Mouse (Mus musculus): ENCODE results near the gene Ets2. TPM values are rescaled to one million over a fixed set of nuclear protein-coding genes. Genes with fewer than 3 reads are reported as not detected.
A peak's percentile ranks its signal among the peaks of the same experiment; 100 is the strongest.
"Not testable (repeated sequence)": the region's sequence is repeated elsewhere in the genome, so short reads cannot be mapped to it uniquely, and the experiment has no call there.

Ets2 gene
- polyA plus RNA-seq, 1 experiment from 2014 or later, result 9.3 TPM

DNA sequence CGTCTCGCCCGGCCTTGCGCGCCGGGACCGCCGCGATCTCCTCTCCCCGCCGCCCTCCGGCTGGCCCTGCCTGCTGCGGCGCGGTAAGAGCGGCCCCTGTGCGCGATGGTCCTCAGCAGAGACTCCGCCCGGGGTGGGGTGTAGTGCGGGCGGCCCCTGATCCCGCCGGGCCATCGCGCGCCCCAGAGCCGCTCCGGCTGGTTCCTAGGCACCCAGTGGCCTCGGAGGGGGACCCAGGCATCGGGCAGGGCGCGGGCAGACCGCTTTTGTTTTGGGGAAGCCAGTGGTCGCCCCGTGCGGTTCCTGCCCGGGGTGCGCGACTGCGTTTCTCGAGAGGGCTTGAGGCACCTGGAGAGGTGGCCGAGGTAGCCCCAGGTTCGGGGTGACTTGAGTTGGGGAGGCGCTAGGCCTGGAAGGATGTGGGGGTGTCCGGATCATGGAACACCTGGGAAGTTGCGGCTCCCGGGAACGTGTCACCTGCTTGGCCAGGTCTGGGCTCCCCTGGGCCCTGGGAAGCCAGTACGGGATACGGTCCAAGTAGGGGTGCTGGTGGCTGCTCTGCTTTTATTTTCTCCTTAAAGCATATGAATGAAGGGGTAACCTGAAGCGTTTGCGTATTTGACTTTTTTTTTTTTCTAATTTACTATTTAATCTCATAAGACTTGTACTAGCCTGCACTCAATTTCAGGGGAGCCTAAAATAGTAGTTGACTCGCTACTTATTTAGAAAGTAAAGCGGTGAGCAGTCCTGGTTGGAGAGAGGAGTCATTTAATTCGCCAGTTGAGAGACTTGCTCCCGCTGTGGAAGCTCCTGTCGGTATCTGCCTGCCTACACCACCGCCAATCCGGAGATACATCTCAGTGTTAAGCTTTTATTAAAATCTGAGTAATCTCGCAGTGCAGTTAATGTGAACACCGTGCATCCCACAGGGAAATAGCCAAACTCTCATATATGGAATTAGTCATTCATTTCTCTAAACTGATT lies 979 bp downstream of the Ets2 start:
- under 1% methylated on average over 62 of the region's 62 CpGs for WGBS
- ATAC-seq, result peak; percentile 72
- H3K27ac ChIP-seq, result peak overlapping the region; percentile 67
- H3K27me3 ChIP-seq, result peaks cover 42% of the 10 kb centered on the region
- peak overlapping the region; percentile 63 for H3K4me3 ChIP-seq
- peaks cover 19% of the 10 kb centered on the region for H3K4me1 ChIP-seq
- H3K9me3 ChIP-seq (replicated peaks), result no peaks in the 10 kb centered on the region
- peak overlapping the region; percentile 86 for H3K9ac ChIP-seq
- H3K36me3 ChIP-seq (ENCODE audit: poor library complexity, severe bottlenecking), result no peaks in the 10 kb centered on the region
- peak overlapping the region; percentile 90 for H3K4me2 ChIP-seq

DNA sequence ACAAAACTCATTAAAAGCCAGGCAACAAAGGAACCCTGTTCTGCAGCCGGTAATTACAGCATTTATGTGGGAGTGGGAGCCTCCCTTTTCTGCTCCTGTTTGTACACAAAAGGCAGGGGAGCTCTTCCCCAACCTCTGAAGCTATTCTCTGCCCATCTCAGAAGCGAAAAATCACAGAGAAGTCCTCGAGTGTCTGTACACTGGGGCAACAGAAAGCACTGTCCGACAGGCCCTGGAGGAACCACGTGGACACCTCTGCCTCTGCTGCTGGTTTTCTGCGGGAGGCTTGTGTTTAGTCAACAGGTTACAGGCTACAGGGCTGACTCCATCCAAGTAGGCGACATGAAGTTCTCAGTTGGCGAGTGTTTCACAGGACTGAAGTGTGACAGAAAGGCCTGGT lies 2.1 kb downstream of the Ets2 start:
- H3K4me1 ChIP-seq, result peaks cover 19% of the 10 kb centered on the region
- H3K36me3 ChIP-seq (ENCODE audit: poor library complexity, severe bottlenecking), result no peaks in the 10 kb centered on the region
- H3K27me3 ChIP-seq, result peaks cover 41% of the 10 kb centered on the region
- no peak overlapping the region for H3K27ac ChIP-seq
- WGBS, result 10% methylated on average over 8 of the region's 8 CpGs
- ATAC-seq, result no peak
- H3K9ac ChIP-seq, result no peak overlapping the region
- H3K4me2 ChIP-seq, result peak overlapping the region; percentile 40
- H3K4me3 ChIP-seq, result 0 out of 2 replicates have a peak overlapping the region, but pooled peaks have one; percentile 9
- no peaks in the 10 kb centered on the region for H3K9me3 ChIP-seq (replicated peaks)

GRCm38 (mm10) chr16:95704662-95705330 lies 2.9 kb downstream of the Ets2 start:
- H3K9ac ChIP-seq, result no peak overlapping the region
- H3K4me3 ChIP-seq, result no peak overlapping the region
- H3K9me3 ChIP-seq (replicated peaks), result no peaks in the 10 kb centered on the region
- 88% methylated on average over 10 of the region's 10 CpGs for WGBS
- H3K36me3 ChIP-seq (ENCODE audit: poor library complexity, severe bottlenecking), result no peaks in the 10 kb centered on the region
- peaks cover 19% of the 10 kb centered on the region for H3K4me1 ChIP-seq
- peaks cover 38% of the 10 kb centered on the region for H3K27me3 ChIP-seq
- H3K27ac ChIP-seq, result no peak overlapping the region
- H3K4me2 ChIP-seq, result peak overlapping the region; percentile 40; the same call in 1 of the 2 replicates
- no peak for ATAC-seq

DNA sequence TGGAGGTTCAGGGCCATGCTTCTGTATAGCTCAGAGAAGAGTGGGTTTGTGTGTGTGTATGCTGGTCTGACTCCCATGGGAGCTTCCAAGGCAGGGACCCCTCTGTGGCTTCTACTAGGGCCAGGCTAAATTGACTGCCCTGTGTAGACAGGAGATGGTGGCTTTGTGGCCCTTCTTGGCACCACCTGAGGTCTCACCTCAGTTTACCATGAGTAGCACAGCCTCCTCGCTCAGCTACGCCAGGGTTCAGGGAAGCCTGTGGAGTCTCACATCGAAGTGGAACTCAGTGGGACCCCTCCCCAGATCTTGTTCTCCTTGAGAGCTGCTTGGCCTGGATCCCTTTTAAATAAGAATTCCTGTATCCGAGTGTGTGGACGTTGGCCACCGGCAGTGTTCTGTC lies 3.9 kb downstream of the Ets2 start:
- H3K27me3 ChIP-seq, result peaks cover 30% of the 10 kb centered on the region
- no peak overlapping the region for H3K4me2 ChIP-seq
- H3K9me3 ChIP-seq (replicated peaks), result no peaks in the 10 kb centered on the region
- H3K36me3 ChIP-seq (ENCODE audit: poor library complexity, severe bottlenecking), result peaks cover 8% of the 10 kb centered on the region; the same call in 1 of the 2 replicates
- no peak overlapping the region for H3K4me3 ChIP-seq
- H3K9ac ChIP-seq, result no peak overlapping the region
- no peak overlapping the region for H3K27ac ChIP-seq
- peaks cover 19% of the 10 kb centered on the region for H3K4me1 ChIP-seq
- WGBS, result 94% methylated on average over 6 of the region's 6 CpGs
- no peak for ATAC-seq

DNA sequence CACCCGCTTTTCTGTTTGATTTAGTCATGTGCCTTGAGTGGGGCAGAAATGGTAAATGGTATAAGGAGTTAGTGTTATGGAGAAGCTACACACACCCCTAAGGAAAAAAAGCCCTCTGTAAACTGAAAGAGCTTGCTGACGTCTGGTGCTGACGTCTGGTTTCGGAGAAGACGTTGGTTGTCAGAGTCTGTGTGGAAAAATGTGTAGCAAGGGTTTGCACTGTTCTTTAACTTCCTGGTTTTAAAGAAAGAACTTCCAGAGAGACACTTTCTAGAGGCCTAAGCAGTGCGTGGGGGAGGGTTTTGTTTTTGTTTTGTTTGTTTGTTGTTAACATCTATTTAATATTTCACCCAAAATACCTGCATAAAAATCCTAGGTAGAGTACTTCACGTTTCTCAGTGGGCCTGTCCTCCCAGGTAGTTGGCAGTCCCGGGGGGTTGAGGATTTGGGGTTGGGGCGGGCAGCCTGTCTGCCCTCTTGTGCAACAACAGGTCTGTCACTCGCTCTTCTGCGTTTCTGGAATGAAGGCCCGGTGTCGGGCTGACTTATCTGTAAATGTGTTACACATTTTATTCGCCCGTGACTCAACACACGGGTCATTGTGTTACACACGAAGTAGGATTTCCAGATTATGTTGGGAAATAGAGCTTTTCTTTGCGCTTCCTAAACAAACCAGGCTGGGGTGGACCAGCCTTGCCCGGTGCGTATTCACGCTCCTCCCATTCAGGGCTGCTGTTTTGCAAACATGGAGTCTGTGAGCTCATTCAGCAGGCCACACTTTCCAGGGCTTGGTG lies 6.5 kb downstream of the Ets2 start:
- no peak overlapping the region for H3K4me2 ChIP-seq
- ATAC-seq, result no peak
- H3K27me3 ChIP-seq, result peaks cover 18% of the 10 kb centered on the region
- H3K4me1 ChIP-seq, result peaks cover 12% of the 10 kb centered on the region
- no peaks in the 10 kb centered on the region for H3K9me3 ChIP-seq (replicated peaks)
- no peak overlapping the region for H3K4me3 ChIP-seq
- no peak overlapping the region for H3K9ac ChIP-seq
- peaks cover 22% of the 10 kb centered on the region for H3K36me3 ChIP-seq (ENCODE audit: poor library complexity, severe bottlenecking)
- no peak overlapping the region for H3K27ac ChIP-seq
- WGBS, result 82% methylated on average over 21 of the region's 21 CpGs

- Histone ChIP-seq H3K4me3 (no peak overlapping the region), H3K9ac (no peak overlapping the region), H3K4me2 (no peak overlapping the region), H3K27ac (no peak overlapping the region), H3K9me3 (replicated peaks) (no peaks in the 10 kb centered on the region), H3K27me3 (peaks cover 15% of the 10 kb centered on the region), H3K36me3 (ENCODE audit: poor library complexity, severe bottlenecking) (peaks cover 27% of the 10 kb centered on the region), H3K4me1 (peaks cover 5% of the 10 kb centered on the region)
- WGBS, result 76% methylated on average over 4 of the region's 4 CpGs
- no peak for ATAC-seq
Observed at GRCm38 (mm10) chr16:95709175-95709574, 7.3 kb downstream of the Ets2 start.

DNA sequence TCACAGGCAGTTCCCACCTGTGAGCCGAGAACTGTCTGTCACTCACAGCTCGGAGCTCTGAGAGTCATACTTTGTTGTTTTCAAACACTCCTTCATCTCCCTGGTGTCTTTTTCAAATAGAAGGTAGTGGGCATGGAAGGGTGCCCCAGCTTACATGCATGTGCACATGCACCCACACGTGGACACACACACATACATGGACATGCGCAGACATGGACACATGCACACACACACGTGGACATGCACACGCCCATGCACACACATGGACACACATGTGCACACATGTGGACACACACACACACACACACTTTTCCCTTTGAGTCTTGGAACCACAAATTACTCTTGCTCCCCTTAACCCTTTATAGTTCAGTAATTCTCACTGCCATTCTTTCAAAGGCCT lies 8.3 kb downstream of the Ets2 start:
- no peak for ATAC-seq
- H3K9me3 ChIP-seq (replicated peaks), result no peaks in the 10 kb centered on the region
- WGBS, result 95% methylated on average over 6 of the region's 6 CpGs

GRCm38 (mm10) chr16:95712121-95712520 lies 10.2 kb downstream of the Ets2 start:
- no peak for ATAC-seq
- Histone ChIP-seq H3K36me3 (ENCODE audit: poor library complexity, severe bottlenecking) (peaks cover 54% of the 10 kb centered on the region), H3K27ac (no peak overlapping the region), H3K4me1 (no peaks in the 10 kb centered on the region), H3K4me2 (no peak overlapping the region), H3K4me3 (no peak overlapping the region), H3K27me3 (no peaks in the 10 kb centered on the region), H3K9ac (no peak overlapping the region), H3K9me3 (replicated peaks) (no peaks in the 10 kb centered on the region)
- 94% methylated on average over 10 of the region's 10 CpGs for WGBS

More for the DNA sequence above, 8.3 kb downstream of the Ets2 start:
- peaks cover 36% of the 10 kb centered on the region for H3K36me3 ChIP-seq (ENCODE audit: poor library complexity, severe bottlenecking)
- no peaks in the 10 kb centered on the region for H3K4me1 ChIP-seq
- no peak overlapping the region for H3K9ac ChIP-seq
- H3K4me2 ChIP-seq, result no peak overlapping the region
- no peak overlapping the region for H3K27ac ChIP-seq
- no peak overlapping the region for H3K4me3 ChIP-seq
- peaks cover 6% of the 10 kb centered on the region for H3K27me3 ChIP-seq

DNA sequence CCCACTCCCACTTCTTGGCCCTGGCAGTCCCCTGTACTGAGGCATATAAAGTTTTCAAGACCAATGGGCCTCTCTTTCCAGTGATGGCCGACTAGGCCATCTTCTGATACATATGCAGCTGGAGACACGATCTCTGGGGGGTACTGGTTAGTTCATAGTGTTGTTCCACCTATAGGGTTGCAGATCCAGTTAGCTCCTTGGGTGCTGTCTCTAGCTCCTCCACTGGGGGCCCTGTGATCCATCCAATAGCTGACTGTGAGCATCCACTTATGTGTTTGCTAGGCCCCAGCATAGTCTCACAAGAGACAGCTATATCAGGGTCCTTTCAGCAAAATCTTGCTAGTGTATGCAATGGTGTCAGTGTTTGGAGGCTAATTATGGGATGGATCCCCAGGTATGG lies 11.2 kb downstream of the Ets2 start:
- not testable (repeated sequence) for ATAC-seq; H3K4me2 ChIP-seq; H3K4me1 ChIP-seq; H3K27ac ChIP-seq; H3K27me3 ChIP-seq; H3K9ac ChIP-seq; H3K9me3 ChIP-seq (replicated peaks); H3K4me3 ChIP-seq
- 86% methylated on average over 2 of the region's 2 CpGs for WGBS
- H3K36me3 ChIP-seq (ENCODE audit: poor library complexity, severe bottlenecking), result peaks cover 64% of the 10 kb centered on the region

DNA sequence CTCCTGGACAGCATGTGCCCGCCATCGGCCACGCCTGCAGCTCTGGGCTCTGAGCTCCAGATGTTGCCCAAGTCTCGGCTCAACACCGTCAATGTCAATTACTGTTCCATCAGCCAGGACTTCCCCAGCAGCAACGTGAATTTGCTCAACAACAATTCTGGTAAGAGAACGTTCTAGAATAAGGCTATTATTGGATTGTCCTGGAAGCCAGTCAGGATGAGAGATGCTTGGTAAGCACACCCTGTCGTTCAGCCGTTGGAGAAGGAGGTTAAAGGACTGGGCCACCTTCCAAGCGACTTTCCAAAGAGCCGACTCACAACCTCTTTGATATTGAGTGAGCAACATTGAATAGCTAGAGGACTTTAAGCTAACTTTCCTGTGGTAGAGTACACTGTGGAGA lies 13.2 kb downstream of the Ets2 start:
- H3K27me3 ChIP-seq, result no peaks in the 10 kb centered on the region
- no peak overlapping the region for H3K4me2 ChIP-seq
- H3K4me1 ChIP-seq, result no peaks in the 10 kb centered on the region
- no peak overlapping the region for H3K27ac ChIP-seq
- no peak overlapping the region for H3K4me3 ChIP-seq
- H3K9me3 ChIP-seq (replicated peaks), result no peaks in the 10 kb centered on the region
- no peak overlapping the region for H3K9ac ChIP-seq
- 97% methylated on average over 11 of the region's 11 CpGs for WGBS
- ATAC-seq, result no peak
- H3K36me3 ChIP-seq (ENCODE audit: poor library complexity, severe bottlenecking), result peaks cover 75% of the 10 kb centered on the region

- Histone ChIP-seq H3K4me1 (no peaks in the 10 kb centered on the region), H3K9me3 (replicated peaks) (no peaks in the 10 kb centered on the region; the same call in 1 of the 2 replicates), H3K36me3 (ENCODE audit: poor library complexity, severe bottlenecking) (peaks cover 78% of the 10 kb centered on the region), H3K4me3 (no peak overlapping the region), H3K27me3 (no peaks in the 10 kb centered on the region), H3K4me2 (no peak overlapping the region), H3K27ac (no peak overlapping the region), H3K9ac (no peak overlapping the region)
- 95% methylated on average over 12 of the region's 12 CpGs for WGBS
- ATAC-seq, result no peak
Observed at GRCm38 (mm10) chr16:95716061-95716706, 14.3 kb downstream of the Ets2 start.
